Mouse (Mus musculus) CH12.LX (cell line): ENCODE measurements around the gene Gm17018. TPM values are rescaled to one million over a fixed set of nuclear protein-coding genes. Genes with fewer than 3 reads are reported as not detected.

Source experiments
- DNase-seq: peaks from one replicate; pipeline ENCODE4 v3.0.0-alpha.2; 2013; ENCODE audit errors: extremely low read depth
- H3K27ac ChIP-seq: 2 replicates; pipeline ENCODE4 v1.5.1; 2012; ENCODE audit warnings: low read depth, mild to moderate bottlenecking, control low read depth, moderate library complexity; ENCODE audit not compliant: insufficient read depth
- H3K27me3 ChIP-seq: replicated peaks from 2 replicates; pipeline ENCODE3; 2012; ENCODE audit warnings: inconsistent platforms
- H3K36me3 ChIP-seq, 2 experiments: replicated peaks in 1 of 2; 2 replicates each; pipeline versions ENCODE3 to v1.6.1; 2012; ENCODE audit warnings: inconsistent platforms in 1 of 2, low read length in 1 of 2, mild to moderate bottlenecking in 1 of 2, mixed read lengths in 1 of 2, moderate library complexity in 1 of 2; ENCODE audit not compliant: control insufficient read depth in 1 of 2, insufficient read depth in 1 of 2
- H3K4me1 ChIP-seq, 2 experiments: 2 replicates each; pipeline ENCODE4 v1.6.1; 2012; ENCODE audit warnings: inconsistent platforms in 1 of 2, moderate library complexity in 1 of 2; ENCODE audit not compliant: insufficient read depth in 2 of 2, control insufficient read depth in 1 of 2
- H3K4me2 ChIP-seq: 2 replicates; pipeline ENCODE4 v1.6.1; 2012; ENCODE audit warnings: low read depth, mild to moderate bottlenecking, control low read depth; ENCODE audit not compliant: poor library complexity, insufficient read depth, severe bottlenecking
- H3K4me3 ChIP-seq, 3 experiments: fragments of 150-350 bp in 1 of 3; sonication (generic) in 1 of 3; replicated peaks in 1 of 3; 2 replicates each; pipeline versions ENCODE3 to v1.5.1; 2011 to 2012; ENCODE audit warnings: low read depth in 2 of 3, low read length in 2 of 3, mild to moderate bottlenecking in 2 of 3, moderate library complexity in 2 of 3, control low read depth in 1 of 3, improper control_type of control experiment in 1 of 3, inconsistent platforms in 1 of 3, mixed read lengths in 1 of 3; ENCODE audit not compliant: poor library complexity in 1 of 3
- H3K79me2 ChIP-seq: replicated peaks from 2 replicates; pipeline ENCODE4 v1.6.1; 2012; ENCODE audit warnings: mild to moderate bottlenecking, moderate library complexity; ENCODE audit not compliant: control insufficient read depth, poor library complexity, insufficient read depth, severe bottlenecking; ENCODE audit errors: extremely low read depth
- H3K9ac ChIP-seq: 2 replicates; pipeline ENCODE4 v1.6.1; 2012; ENCODE audit warnings: low read depth, mild to moderate bottlenecking, control low read depth, moderate library complexity; ENCODE audit not compliant: insufficient read depth
- H3K9me3 ChIP-seq: replicated peaks from 2 replicates; pipeline ENCODE3; 2012; ENCODE audit warnings: low read length, inconsistent platforms, mixed read lengths
- CTCF ChIP-seq, 2 experiments: IDR thresholded peaks in 1 of 2; conservative IDR thresholded peaks in 1 of 2; 2 replicates each; pipeline ENCODE4 v1.5.1; 2011 to 2012; ENCODE audit warnings: low read depth in 2 of 2, low read length in 2 of 2, improper control_type of control experiment in 1 of 2, inconsistent platforms in 1 of 2, mild to moderate bottlenecking in 1 of 2, moderate library complexity in 1 of 2
- ELF1 ChIP-seq: IDR thresholded peaks from 2 replicates; pipeline ENCODE4 v1.6.1; 2014; ENCODE audit warnings: low read depth, mild to moderate bottlenecking, inconsistent platforms, low read length, improper control_type of control experiment
- ETS1 ChIP-seq: conservative IDR thresholded peaks from 2 replicates; pipeline ENCODE4 v1.6.1; 2012; ENCODE audit warnings: low read depth, mild to moderate bottlenecking, inconsistent platforms, low read length, improper control_type of control experiment, moderate library complexity
- GABPA ChIP-seq: IDR thresholded peaks from 2 replicates; pipeline ENCODE4 v1.6.1; 2012; ENCODE audit warnings: low read depth, low read length, improper control_type of control experiment, inconsistent platforms; ENCODE audit not compliant: insufficient replicate concordance
- JUND ChIP-seq: conservative IDR thresholded peaks from 2 replicates; pipeline ENCODE4 v1.6.1; 2011; ENCODE audit warnings: low read depth, low read length, improper control_type of control experiment
- MAZ ChIP-seq: IDR thresholded peaks from 2 replicates; pipeline ENCODE4 v1.6.1; 2012; ENCODE audit warnings: low read depth, mild to moderate bottlenecking, inconsistent platforms, low read length, improper control_type of control experiment, moderate library complexity
- MYC ChIP-seq: IDR thresholded peaks from 2 replicates; pipeline ENCODE4 v1.6.1; 2011; ENCODE audit warnings: low read depth, mild to moderate bottlenecking, improper control_type of control experiment, low read length
- PAX5 ChIP-seq: IDR thresholded peaks from 2 replicates; pipeline ENCODE4 v1.6.1; 2012; ENCODE audit warnings: low read length, inconsistent platforms, mixed read lengths
- RAD21 ChIP-seq: IDR thresholded peaks from 2 replicates; pipeline ENCODE4 v1.6.1; 2011; ENCODE audit warnings: low read depth, mild to moderate bottlenecking, low read length, improper control_type of control experiment, moderate library complexity
- SIN3A ChIP-seq: IDR thresholded peaks from 2 replicates; pipeline ENCODE4 v1.6.1; 2012; ENCODE audit warnings: low read length, improper control_type of control experiment, inconsistent platforms
- USF2 ChIP-seq: conservative IDR thresholded peaks from 2 replicates; pipeline ENCODE4 v1.6.1; 2011; ENCODE audit warnings: low read depth, low read length, improper control_type of control experiment
- ZKSCAN1 ChIP-seq: IDR thresholded peaks from 2 replicates; pipeline ENCODE4 v1.6.1; 2012; ENCODE audit warnings: low read depth, inconsistent platforms, low read length, improper control_type of control experiment, borderline replicate concordance
- dilution Hi-C: fragments of 300-500 bp; cut with MboI; formaldehyde crosslinking; loops from 2 replicates; pipeline ENCODE4 v1.14.3; 2020; ENCODE audit warnings: low sequenced_read_pairs; ENCODE audit not compliant: extremely low pct_unique_long_range_greater_than_20kb, extremely low pct_ligation_motif_present
- in situ Hi-C: fragments of 300-500 bp; cut with MboI; formaldehyde crosslinking; loops from 3 replicates; pipeline ENCODE4 v1.14.3; 2019; ENCODE audit warnings: low sequenced_read_pairs, low pct_ligation_motif_present, low pct_unique_long_range_greater_than_20kb, mixed read lengths
- polyA plus RNA-seq: library from polyadenylated mRNA; unstranded; fragments of >175 nt; gene quantifications from 2 replicates; pipeline ENCODE4 v1.2.1, GENCODE M21; 2012; ENCODE audit warnings: low read depth; ENCODE audit not compliant: insufficient read length
- total RNA-seq, 2 experiments: library from RNA; depleted of rRNA; stranded (reverse); fragments of 300-350 nt in 1 of 2; fragments of >200 nt in 1 of 2; gene quantifications; 2 replicates each; pipeline ENCODE4 v1.2.3; 2012 to 2014

The Gm17018 gene
- total and polyA plus RNA-seq, 3 experiments, result 18.5 to 40.4 (median 34.4) TPM

DNA sequence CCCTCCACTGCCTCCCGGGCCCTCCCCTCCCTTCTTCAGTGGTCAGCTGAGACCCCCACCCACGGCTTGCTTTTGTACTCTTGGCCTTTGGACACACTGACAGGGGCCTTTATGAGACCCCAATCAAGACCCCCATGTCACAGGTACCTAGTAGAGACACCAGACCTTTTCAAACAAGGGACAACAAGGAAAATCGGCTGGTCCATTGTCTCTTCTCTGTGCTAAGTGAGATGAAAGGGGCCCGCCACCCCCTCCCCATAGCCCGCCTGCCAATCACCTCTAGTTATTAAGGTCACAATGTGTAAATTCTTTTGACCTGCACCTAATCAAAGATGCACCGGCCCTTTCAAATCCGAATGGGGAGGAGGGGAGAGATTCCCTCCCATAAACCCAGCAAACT is 56.3 kb downstream of the Gm17018 start:
- dilution Hi-C loops, result no loop called here
- Histone ChIP-seq H3K9ac (no peak overlapping the region), H3K27ac (no peak overlapping the region), H3K36me3 (peaks cover 0 to 16% of the 10 kb centered on the region in 2 experiments), H3K4me3 (no peak overlapping the region), H3K79me2 (no peaks in the 10 kb centered on the region), H3K9me3 (no peaks in the 10 kb centered on the region), H3K27me3 (no peaks in the 10 kb centered on the region), H3K4me1 (peaks cover 0 to 10% of the 10 kb centered on the region in 2 experiments; a peak in 1 of 4 replicates), H3K4me2 (no peak overlapping the region)
- TF ChIP-seq CTCF (conservative IDR thresholded peaks at IDR 0.05 in 1 of 2, IDR thresholded peaks at IDR 0.05 in 1 of 2; ENCODE audit: low read depth in 2 of 2, low read length in 2 of 2), result no peak
- in situ Hi-C loops, result no loop called here
- DNase-seq, result no peak

DNA sequence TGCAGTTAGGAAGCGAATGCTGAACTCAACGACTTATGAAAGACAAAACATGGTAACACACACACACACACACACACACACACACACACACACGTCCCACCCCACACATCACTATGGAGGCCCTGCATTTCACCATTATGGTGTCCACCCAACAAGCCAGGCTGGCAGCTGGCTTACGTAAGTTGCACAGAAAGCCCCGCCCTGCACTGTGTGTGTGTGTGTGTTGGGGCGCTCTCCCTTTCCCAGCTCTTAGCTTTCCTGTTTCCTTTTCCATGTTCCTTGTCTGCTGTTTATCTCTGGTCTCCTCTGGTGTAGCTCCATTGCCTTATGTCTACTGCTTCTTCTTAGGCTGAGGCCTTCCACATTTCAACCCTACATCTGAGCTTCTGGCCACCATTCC is 57.8 kb downstream of the Gm17018 start:
- no peak for DNase-seq
- Histone ChIP-seq H3K27ac (no peak overlapping the region), H3K36me3 (peaks cover 0 to 18% of the 10 kb centered on the region in 2 experiments)
- dilution Hi-C loops, result no loop called here
- TF ChIP-seq RAD21 (no peak), MAZ (no peak), JUND (no peak), USF2 (no peak), ZKSCAN1 (no peak), GABPA (no peak), ELF1 (no peak), PAX5 (no peak), MYC (no peak), SIN3A (no peak), ETS1 (no peak)
- TF ChIP-seq, all 38 proteins: peak for 0
- Histone ChIP-seq H3K9me3 (no peaks in the 10 kb centered on the region), H3K79me2 (no peaks in the 10 kb centered on the region), H3K4me2 (no peak overlapping the region), H3K9ac (no peak overlapping the region), H3K4me3 (no peak overlapping the region), H3K27me3 (no peaks in the 10 kb centered on the region), H3K4me1 (peaks cover 0 to 14% of the 10 kb centered on the region in 2 experiments; a peak in 2 of 4 replicates)
- in situ Hi-C loops, result no loop called here

DNA sequence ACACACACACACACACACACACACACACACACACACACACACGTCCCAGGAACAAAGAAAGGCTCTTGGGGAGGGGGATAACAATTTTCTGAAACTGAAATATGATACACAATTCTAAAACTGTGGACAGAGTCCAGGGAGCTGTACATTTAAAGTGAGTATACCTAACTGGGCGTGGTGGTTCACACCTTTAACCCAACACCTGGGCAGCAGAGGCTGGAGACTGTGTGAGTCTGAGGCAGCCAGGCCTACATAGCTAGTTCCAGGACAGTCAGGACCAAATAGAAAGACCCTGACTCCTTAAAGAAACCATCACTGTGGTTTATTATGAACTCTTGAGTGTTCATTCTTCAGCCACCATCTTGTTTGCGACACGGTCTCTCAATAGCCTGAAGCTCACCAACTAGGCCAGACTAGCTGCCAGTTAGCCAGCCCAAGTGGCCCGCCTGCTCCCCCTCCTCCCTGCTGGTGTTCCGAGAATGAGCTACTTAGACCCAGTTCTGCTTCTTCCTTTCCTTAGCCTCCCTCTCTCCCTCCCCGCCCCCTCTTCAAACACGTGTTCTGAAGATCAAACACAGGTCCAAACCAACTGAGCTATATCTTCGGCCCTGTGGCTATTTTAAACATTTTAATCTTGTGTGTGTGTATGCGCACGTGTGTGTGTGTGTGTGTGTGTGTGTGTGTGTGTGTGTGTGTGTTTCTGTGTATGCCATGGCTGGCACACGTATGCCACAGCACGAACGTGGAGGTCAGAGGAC is 59.5 kb downstream of the Gm17018 start:
- Histone ChIP-seq H3K4me1 (peaks cover 9 to 28% of the 10 kb centered on the region in 2 experiments), H3K9ac (no peak overlapping the region), H3K27me3 (no peaks in the 10 kb centered on the region), H3K27ac (no peak overlapping the region), H3K36me3 (peaks cover 0 to 18% of the 10 kb centered on the region in 2 experiments), H3K4me3 (no peak overlapping the region), H3K4me2 (no peak overlapping the region), H3K79me2 (no peaks in the 10 kb centered on the region), H3K9me3 (no peaks in the 10 kb centered on the region)
- in situ Hi-C loops, result no loop called here
- TF ChIP-seq USF2, result no peak
- no peak for DNase-seq
- dilution Hi-C loops, result no loop called here
